Mouse (Mus musculus) thymus, postnatal 14 days (tissue): ENCODE measurements around the gene Gstm4.

ENCODE experiments used
- DNase-seq: peaks from one replicate; pipeline ENCODE4 v3.0.0; 2021

The Gstm4 gene

GRCm38 (mm10) chr3:108044394-108045140 lies at the start of gene Gstm4:
Gstm4 (minus strand) TSS chr3:108044894.
- DNase-seq, result peak; percentile 87

- no peak for DNase-seq
These were observed 49.5 kb upstream of the Gstm4 start for GRCm38 (mm10) chr3:108094146-108094545.

GRCm38 (mm10) chr3:108093306-108093705 lies 48.6 kb upstream of the Gstm4 start:
- no peak for DNase-seq

GRCm38 (mm10) chr3:108092536-108093115 lies 47.9 kb upstream of the Gstm4 start, which contains the start of gene Gnat2:
Gnat2 (plus strand) TSS chr3:108092789.
- no peak for DNase-seq

- no peak for DNase-seq
These were observed 47.3 kb upstream of the Gstm4 start for GRCm38 (mm10) chr3:108092030-108092429.

GRCm38 (mm10) chr3:108090561-108090960 lies 45.9 kb upstream of the Gstm4 start:
- no peak for DNase-seq

- DNase-seq, result no peak
These were observed 45.2 kb upstream of the Gstm4 start for GRCm38 (mm10) chr3:108089916-108090315.

- DNase-seq, result no peak
These were observed 44.2 kb upstream of the Gstm4 start for GRCm38 (mm10) chr3:108088842-108089380.

GRCm38 (mm10) chr3:108087329-108087728 lies 42.6 kb upstream of the Gstm4 start:
- DNase-seq, result no peak

- DNase-seq, result peak; percentile 79
These were observed 41.8 kb upstream of the Gstm4 start, which contains the start of gene Ampd2 for GRCm38 (mm10) chr3:108086470-108086979. Ampd2 (minus strand) TSS chr3:108086651.

GRCm38 (mm10) chr3:108085721-108086469 lies 41.2 kb upstream of the Gstm4 start:
- peak; percentile 42 for DNase-seq

- DNase-seq, result peak; percentile 93
These were observed 40.6 kb upstream of the Gstm4 start for GRCm38 (mm10) chr3:108085281-108085720.

- no peak for DNase-seq
These were observed 40.1 kb upstream of the Gstm4 start for GRCm38 (mm10) chr3:108084767-108085270.

- DNase-seq, result no peak
These were observed 39.3 kb upstream of the Gstm4 start for GRCm38 (mm10) chr3:108083904-108084407.

GRCm38 (mm10) chr3:108083161-108083560 lies 38.5 kb upstream of the Gstm4 start:
- DNase-seq, result no peak

GRCm38 (mm10) chr3:108082251-108082875 lies 37.7 kb upstream of the Gstm4 start:
- no peak for DNase-seq

GRCm38 (mm10) chr3:108081681-108082080 lies 37.0 kb upstream of the Gstm4 start:
- DNase-seq, result no peak

GRCm38 (mm10) chr3:108076836-108077235 lies 32.1 kb upstream of the Gstm4 start:
- DNase-seq, result no peak

- DNase-seq, result no peak
These were observed 28.4 kb upstream of the Gstm4 start for GRCm38 (mm10) chr3:108072983-108073569.

- DNase-seq, result peak; percentile 81
These were observed 25.9 kb upstream of the Gstm4 start for GRCm38 (mm10) chr3:108070295-108071293.
